Mouse (Mus musculus) midbrain, embryonic 12.5 days (tissue): Measurements from ENCODE around the gene Gdnf. TPM values are rescaled to one million over a fixed set of nuclear protein-coding genes. Genes with fewer than 3 reads are reported as not detected.

Source experiments
- ATAC-seq: fragments of 200-750 bp; cut with Nextera tagmentation; 2 replicates; pipeline ENCODE4 v1.8.0; 2017; ENCODE audit warnings: low read depth, moderate TSS enrichment, moderate library complexity; ENCODE audit not compliant: low FRiP score
- H3K27ac ChIP-seq: fragments of 300-500 bp; sonication (generic); replicated peaks from 2 replicates; pipeline ENCODE4 v1.5.1; 2016; ENCODE audit warnings: mild to moderate bottlenecking
- H3K27me3 ChIP-seq: fragments of 300-500 bp; sonication (generic); 2 replicates; pipeline ENCODE4 v1.6.1; 2016; ENCODE audit warnings: mild to moderate bottlenecking
- H3K36me3 ChIP-seq: fragments of 300-500 bp; sonication (generic); 2 replicates; pipeline ENCODE4 v1.6.1; 2016
- H3K4me1 ChIP-seq: fragments of 300-500 bp; sonication (generic); 2 replicates; pipeline ENCODE4 v1.6.1; 2016
- H3K4me2 ChIP-seq: fragments of 300-500 bp; sonication (generic); replicated peaks from 2 replicates; pipeline ENCODE4 v1.6.1; 2016; ENCODE audit warnings: mild to moderate bottlenecking, moderate library complexity
- H3K4me3 ChIP-seq: fragments of 300-500 bp; sonication (generic); 2 replicates; pipeline ENCODE4 v1.5.1; 2016; ENCODE audit warnings: mild to moderate bottlenecking
- H3K9ac ChIP-seq: fragments of 300-500 bp; sonication (generic); replicated peaks from 2 replicates; pipeline ENCODE4 v1.6.1; 2016; ENCODE audit warnings: mild to moderate bottlenecking, moderate library complexity
- H3K9me3 ChIP-seq: fragments of 300-500 bp; sonication (generic); 2 replicates; pipeline ENCODE4 v1.6.1; 2016; ENCODE audit warnings: mild to moderate bottlenecking
- WGBS: fragments of 180-500 bp; shearing (Covaris S2); methylation state at CpG from one replicate; pipeline ENCODE4 v1.1.7; 2016; 5-methylcytosine and 5-hydroxymethylcytosine counted together
- polyA plus RNA-seq: library from polyadenylated mRNA; unstranded; fragments of >200 nt; fragmentation: Nextera tagmentation; extraction: Ambion mirVana; gene quantifications from 2 replicates; pipeline ENCODE4 v1.2.1, GENCODE M21; 2016

Gene Gdnf
- polyA plus RNA-seq, 1 experiment from 2014 or later, result 0.22 TPM

GRCm38 (mm10) chr15:7865305-7865704 is 54.7 kb downstream of the Gdnf start:
- 87% methylated on average over 3 of the region's 3 CpGs for WGBS
- no peak overlapping the region for H3K9ac ChIP-seq
- H3K9me3 ChIP-seq, result no peaks in the 10 kb centered on the region
- H3K36me3 ChIP-seq, result no peaks in the 10 kb centered on the region
- no peaks in the 10 kb centered on the region for H3K27me3 ChIP-seq
- no peak overlapping the region for H3K27ac ChIP-seq
- H3K4me3 ChIP-seq, result no peak overlapping the region
- ATAC-seq, result no peak
- no peak overlapping the region for H3K4me2 ChIP-seq
- 0 out of 2 replicates have a peak, but pooled peaks cover 4% of the 10 kb centered on the region for H3K4me1 ChIP-seq

GRCm38 (mm10) chr15:7872473-7872872 is 61.8 kb downstream of the Gdnf start:
- Histone ChIP-seq H3K36me3 (no peaks in the 10 kb centered on the region), H3K27me3 (peaks cover 9% of the 10 kb centered on the region), H3K27ac (no peak overlapping the region), H3K9ac (no peak overlapping the region), H3K4me3 (no peak overlapping the region), H3K4me1 (no peaks in the 10 kb centered on the region), H3K4me2 (no peak overlapping the region), H3K9me3 (no peaks in the 10 kb centered on the region)
- 51% methylated on average over 4 of the region's 5 CpGs for WGBS
- no peak for ATAC-seq

GRCm38 (mm10) chr15:7875879-7876278 is 65.2 kb downstream of the Gdnf start:
- Histone ChIP-seq H3K9me3 (no peaks in the 10 kb centered on the region), H3K9ac (no peak overlapping the region)

GRCm38 (mm10) chr15:7877560-7878467 is 67.2 kb downstream of the Gdnf start:
- WGBS, result 34% methylated on average over 22 of the region's 22 CpGs
- ATAC-seq, result peak; percentile 81

More at GRCm38 (mm10) chr15:7875879-7876278, 65.2 kb downstream of the Gdnf start:
- Histone ChIP-seq H3K36me3 (no peaks in the 10 kb centered on the region), H3K27me3 (peaks cover 24% of the 10 kb centered on the region), H3K27ac (no peak overlapping the region), H3K4me2 (no peak overlapping the region), H3K4me3 (no peak overlapping the region), H3K4me1 (peaks cover 11% of the 10 kb centered on the region)
- 80% methylated on average over 6 of the region's 6 CpGs for WGBS
- ATAC-seq, result no peak

GRCm38 (mm10) chr15:7878861-7879260 is 68.2 kb downstream of the Gdnf start:
- 70% methylated on average over 10 of the region's 10 CpGs for WGBS
- 0 out of 2 replicates have a peak, but pooled peaks cover 3% of the 10 kb centered on the region for H3K9me3 ChIP-seq
- no peak overlapping the region for H3K27ac ChIP-seq
- H3K9ac ChIP-seq, result no peak overlapping the region
- no peak for ATAC-seq
- H3K27me3 ChIP-seq, result peaks cover 35% of the 10 kb centered on the region
- H3K4me1 ChIP-seq, result peaks cover 11% of the 10 kb centered on the region
- H3K4me2 ChIP-seq, result no peak overlapping the region
- H3K36me3 ChIP-seq, result peaks cover 9% of the 10 kb centered on the region; the same call in 1 of the 2 replicates
- no peak overlapping the region for H3K4me3 ChIP-seq

More at GRCm38 (mm10) chr15:7877560-7878467, 67.2 kb downstream of the Gdnf start:
- Histone ChIP-seq H3K27ac (no peak overlapping the region), H3K9me3 (0 out of 2 replicates have a peak, but pooled peaks cover 3% of the 10 kb centered on the region), H3K27me3 (peaks cover 35% of the 10 kb centered on the region), H3K36me3 (0 out of 2 replicates have a peak, but pooled peaks cover 9% of the 10 kb centered on the region), H3K4me1 (peaks cover 11% of the 10 kb centered on the region), H3K4me3 (no peak overlapping the region), H3K9ac (no peak overlapping the region), H3K4me2 (peak overlapping the region; percentile 37)

GRCm38 (mm10) chr15:7879956-7880355 is 69.3 kb downstream of the Gdnf start:
- 0 out of 2 replicates have a peak, but pooled peaks cover 3% of the 10 kb centered on the region for H3K9me3 ChIP-seq
- no peak overlapping the region for H3K4me2 ChIP-seq
- no peak overlapping the region for H3K27ac ChIP-seq
- peaks cover 35% of the 10 kb centered on the region for H3K27me3 ChIP-seq
- peaks cover 11% of the 10 kb centered on the region for H3K4me1 ChIP-seq
- WGBS, result 59% methylated on average over 7 of the region's 7 CpGs
- ATAC-seq, result no peak
- H3K36me3 ChIP-seq, result peaks cover 12% of the 10 kb centered on the region; the same call in 1 of the 2 replicates
- H3K4me3 ChIP-seq, result no peak overlapping the region
- H3K9ac ChIP-seq, result no peak overlapping the region

- H3K36me3 ChIP-seq, result peaks cover 12% of the 10 kb centered on the region; the same call in 1 of the 2 replicates
- H3K4me2 ChIP-seq, result no peak overlapping the region
- no peak overlapping the region for H3K27ac ChIP-seq
- no peak overlapping the region for H3K9ac ChIP-seq
- no peak for ATAC-seq
- H3K4me3 ChIP-seq, result no peak overlapping the region
- WGBS, result 93% methylated on average over 11 of the region's 11 CpGs
- peaks cover 45% of the 10 kb centered on the region for H3K27me3 ChIP-seq
- H3K9me3 ChIP-seq, result 0 out of 2 replicates have a peak, but pooled peaks cover 3% of the 10 kb centered on the region
- H3K4me1 ChIP-seq, result peaks cover 9% of the 10 kb centered on the region
Observed at GRCm38 (mm10) chr15:7884181-7884580, 73.5 kb downstream of the Gdnf start.

GRCm38 (mm10) chr15:7885106-7885505 is 74.5 kb downstream of the Gdnf start:
- Histone ChIP-seq H3K27ac (no peak overlapping the region), H3K4me1 (peaks cover 17% of the 10 kb centered on the region), H3K4me3 (no peak overlapping the region), H3K4me2 (no peak overlapping the region), H3K36me3 (peaks cover 12% of the 10 kb centered on the region; the same call in 1 of the 2 replicates), H3K27me3 (peaks cover 46% of the 10 kb centered on the region), H3K9ac (no peak overlapping the region), H3K9me3 (0 out of 2 replicates have a peak, but pooled peaks cover 3% of the 10 kb centered on the region)
- WGBS, result 31% methylated on average over 10 of the region's 10 CpGs
- no peak for ATAC-seq

GRCm38 (mm10) chr15:7886591-7886990 is 75.9 kb downstream of the Gdnf start:
- Histone ChIP-seq H3K36me3 (peaks cover 9% of the 10 kb centered on the region; the same call in 1 of the 2 replicates), H3K27ac (no peak overlapping the region), H3K27me3 (peaks cover 44% of the 10 kb centered on the region), H3K4me1 (peaks cover 19% of the 10 kb centered on the region), H3K9me3 (0 out of 2 replicates have a peak, but pooled peaks cover 2% of the 10 kb centered on the region), H3K4me3 (no peak overlapping the region), H3K4me2 (no peak overlapping the region), H3K9ac (no peak overlapping the region)
- ATAC-seq, result no peak
- 95% methylated on average over 8 of the region's 8 CpGs for whole genome bisulfite sequencing
